Mouse (Mus musculus) B cell, adult 2 months (primary cell): Measurements from ENCODE around the gene Snf8.

Source experiments
- DNase-seq, 2 experiments: peaks; one replicate each; pipeline ENCODE4 v3.0.0; 2022

Snf8 gene

DNA sequence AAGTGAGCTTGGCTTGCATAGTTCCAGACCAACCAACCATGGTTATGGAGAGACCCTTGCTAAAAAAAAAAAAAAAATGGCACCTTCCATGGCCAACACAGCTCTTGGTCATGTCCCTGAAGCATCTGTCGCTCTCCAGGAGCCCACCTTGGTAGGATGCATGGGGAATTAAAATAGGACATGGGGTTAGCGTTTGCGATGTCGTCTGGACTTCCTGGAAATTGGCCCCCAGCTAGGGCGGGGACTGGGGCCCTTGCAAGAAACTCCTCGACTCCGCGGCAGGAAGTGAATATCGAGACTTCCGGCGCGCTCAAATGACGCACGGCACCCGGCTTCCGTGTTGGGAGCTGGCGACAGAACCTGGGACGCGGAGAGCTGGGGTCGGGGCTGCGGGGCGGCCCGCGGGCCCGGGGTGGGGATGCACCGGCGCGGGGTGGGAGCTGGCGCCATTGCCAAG lies at the start of gene Snf8:
Snf8 (plus strand) TSS at position 290 of the 457 bp plus-strand sequence.
- DNase-seq = peak; percentile 97

DNA sequence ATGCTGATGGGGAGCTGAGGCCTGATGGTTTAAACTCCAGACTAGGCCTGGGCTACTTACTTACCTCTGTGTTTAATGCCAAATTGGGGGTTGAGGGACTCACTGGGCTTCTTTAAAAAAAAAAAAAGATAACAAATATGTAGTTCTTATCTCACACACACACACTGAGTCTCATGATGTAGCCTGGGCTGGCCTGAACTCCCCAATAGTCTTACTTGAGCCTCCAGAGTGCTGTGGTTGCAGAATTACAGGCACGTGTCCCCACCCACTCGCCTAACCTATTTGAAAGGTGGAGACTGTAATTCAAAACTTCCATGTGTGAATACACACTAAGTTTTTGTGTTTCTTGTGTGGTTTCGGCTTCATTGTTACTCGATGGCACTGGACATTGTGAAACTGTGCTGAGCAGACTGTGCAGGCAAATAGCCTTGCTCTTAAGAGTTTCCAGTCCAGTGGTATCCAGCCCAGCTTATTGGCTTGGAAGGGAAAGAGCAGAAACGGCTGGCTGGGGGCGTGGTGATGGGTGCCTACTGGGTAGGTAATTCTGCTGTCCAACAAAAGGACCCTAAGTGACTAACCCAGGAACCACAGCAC lies 46.7 kb upstream of the Snf8 start:
- DNase-seq = no peak

DNA sequence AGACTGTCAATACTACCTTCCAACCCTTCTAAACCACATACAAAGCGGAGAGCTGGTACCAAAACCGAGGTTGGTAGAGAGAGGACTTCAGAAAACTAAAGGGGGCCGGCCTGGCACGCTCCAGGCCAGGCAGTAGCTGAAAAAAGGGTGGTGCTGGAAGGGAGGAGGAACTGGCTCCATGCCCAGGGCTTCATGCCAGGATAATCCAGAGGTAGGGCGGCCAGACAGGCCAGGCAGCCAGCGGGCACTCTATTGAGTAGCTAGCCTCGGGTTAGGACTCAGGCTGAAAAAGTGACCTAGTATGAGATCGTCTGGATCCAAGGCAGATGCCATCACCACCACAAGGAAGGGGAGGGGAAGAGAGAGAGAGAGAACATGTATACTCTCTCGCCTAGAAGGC lies 46.2 kb upstream of the Snf8 start:
- no peak for DNase-seq

DNA sequence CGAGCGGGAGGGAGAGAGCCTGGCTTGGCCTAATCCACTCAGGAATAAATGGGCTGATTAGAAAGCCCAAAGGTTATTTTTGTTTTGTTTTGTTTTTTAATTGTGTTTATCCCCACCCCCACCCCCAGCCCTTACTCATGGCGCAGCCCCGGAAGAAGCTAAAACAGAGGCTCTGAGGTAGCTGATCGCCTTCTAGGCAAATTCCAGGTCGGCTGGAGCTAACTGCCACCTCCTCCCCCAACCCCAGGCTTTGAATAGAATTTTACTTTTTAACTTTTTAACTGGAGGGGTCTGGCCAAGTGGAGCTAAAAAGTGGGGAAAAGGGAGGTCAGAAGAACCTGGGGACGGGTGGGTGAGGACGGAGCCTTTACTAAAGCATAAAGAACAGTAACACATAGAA lies 44.8 kb upstream of the Snf8 start:
- no peak for DNase-seq

DNA sequence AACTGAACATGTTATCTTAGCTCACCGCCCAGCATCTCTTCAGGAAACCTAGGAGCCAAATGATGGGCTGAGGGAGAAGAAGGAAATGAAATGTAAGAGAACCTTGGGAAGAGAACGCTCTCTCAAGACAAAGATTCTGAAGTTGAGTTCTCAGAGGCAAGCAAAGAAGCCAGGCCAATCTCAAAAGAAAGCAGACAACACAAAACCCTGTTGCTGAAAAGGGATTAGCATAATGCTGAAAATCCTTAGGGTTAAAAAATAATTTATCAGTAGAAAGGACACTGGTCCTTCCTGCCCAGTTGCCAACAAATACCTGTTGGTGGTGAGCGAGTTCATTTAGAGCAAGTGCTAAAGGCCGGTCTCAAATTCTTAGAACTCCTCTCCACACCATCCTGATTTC lies 44.3 kb upstream of the Snf8 start:
- DNase-seq = no peak

DNA sequence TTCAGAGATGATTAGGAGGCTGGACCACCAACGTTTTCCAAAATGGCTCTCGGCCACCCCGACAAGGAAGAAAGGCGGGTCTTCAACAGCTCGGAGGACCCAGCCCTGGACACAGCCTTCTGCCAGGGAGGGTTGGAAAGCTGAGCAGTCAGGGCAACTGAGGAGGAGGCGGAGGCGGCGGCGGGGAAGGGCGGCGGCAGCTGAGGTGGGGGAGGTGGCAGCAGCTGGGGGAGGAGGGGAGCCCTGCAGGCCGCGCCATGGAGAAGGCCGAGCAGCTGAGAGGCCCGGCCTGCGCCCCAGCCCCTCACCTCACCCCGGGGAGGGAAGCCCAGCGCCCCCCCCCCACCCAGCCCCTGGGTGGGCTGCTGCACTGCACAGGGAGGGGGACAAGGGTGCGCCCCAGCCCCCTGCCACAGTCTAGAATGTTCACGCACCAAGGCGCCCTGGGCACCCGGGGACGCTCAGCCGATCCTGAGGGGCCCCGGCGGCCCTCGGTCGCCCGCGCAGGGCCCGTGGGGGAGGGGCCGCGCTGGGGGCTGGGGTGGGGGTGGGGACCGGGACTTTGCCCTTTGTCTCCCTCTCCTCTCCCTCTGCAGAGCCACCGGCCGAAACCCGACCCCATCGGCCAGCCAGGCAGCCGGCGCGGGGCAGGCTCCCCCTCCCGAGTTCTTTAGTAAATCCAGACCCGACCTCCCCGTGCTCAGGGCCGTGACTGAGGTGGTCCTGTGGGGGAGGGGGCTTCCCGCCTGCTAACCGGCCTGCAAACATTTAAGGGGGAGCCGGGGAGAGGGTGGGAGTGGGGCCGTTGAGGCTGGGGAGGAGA lies 43.6 kb upstream of the Snf8 start:
- DNase-seq = no peak

DNA sequence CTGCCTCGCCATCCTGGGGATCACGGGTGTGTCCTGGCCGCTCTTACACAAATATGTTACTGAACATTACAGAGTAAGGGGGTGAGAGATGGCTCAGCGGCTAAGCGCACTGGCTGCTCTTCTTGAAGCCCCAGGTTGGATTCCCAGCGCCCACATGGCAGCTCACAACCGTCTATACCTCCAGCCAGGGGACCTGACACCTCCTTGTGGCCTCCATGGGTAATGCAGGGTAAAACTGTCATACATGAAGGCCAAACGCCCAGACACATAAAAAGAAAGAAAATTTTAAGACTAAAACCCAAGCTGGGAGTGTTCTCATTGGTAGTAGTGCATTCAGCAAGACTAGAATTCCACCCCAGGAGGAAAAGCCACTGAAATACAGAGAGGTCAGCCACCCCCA lies 40.5 kb upstream of the Snf8 start:
- DNase-seq = no peak

DNA sequence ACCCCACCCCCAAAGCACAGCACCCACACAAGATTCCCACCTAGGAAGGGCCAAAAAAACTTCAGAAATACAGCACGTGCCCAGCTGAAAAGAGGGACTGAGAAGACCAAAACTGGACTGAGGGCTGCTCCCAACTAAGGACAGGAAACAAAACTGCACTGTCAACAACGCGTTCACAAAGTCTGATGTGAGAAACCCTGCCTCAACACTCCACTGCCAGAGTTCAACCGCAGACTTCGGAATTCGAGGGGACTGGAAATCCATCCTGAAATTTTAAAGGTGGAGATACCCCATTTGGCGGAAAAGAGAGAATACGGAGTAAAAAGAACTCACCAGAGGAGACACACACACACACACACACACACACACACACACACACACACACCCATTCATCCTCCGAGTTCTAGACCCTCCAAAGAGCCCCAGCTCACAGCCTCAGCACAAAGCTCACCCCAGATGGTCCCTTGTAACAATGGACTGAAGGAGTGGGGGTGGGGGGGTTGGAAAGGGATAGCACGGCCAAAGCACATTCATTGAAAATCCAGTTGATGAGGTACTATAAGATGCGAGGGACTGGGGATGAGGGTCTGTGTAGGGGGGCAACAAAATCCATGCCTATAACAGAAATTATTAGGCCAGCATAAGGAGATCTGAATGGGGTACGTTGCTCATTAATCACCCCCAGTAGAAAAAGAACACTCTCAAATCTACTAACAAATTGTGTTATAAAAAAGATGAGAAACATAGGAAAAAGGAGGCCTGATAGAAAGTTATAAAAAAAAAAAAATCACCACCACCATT lies 31.4 kb upstream of the Snf8 start:
- DNase-seq = no peak

DNA sequence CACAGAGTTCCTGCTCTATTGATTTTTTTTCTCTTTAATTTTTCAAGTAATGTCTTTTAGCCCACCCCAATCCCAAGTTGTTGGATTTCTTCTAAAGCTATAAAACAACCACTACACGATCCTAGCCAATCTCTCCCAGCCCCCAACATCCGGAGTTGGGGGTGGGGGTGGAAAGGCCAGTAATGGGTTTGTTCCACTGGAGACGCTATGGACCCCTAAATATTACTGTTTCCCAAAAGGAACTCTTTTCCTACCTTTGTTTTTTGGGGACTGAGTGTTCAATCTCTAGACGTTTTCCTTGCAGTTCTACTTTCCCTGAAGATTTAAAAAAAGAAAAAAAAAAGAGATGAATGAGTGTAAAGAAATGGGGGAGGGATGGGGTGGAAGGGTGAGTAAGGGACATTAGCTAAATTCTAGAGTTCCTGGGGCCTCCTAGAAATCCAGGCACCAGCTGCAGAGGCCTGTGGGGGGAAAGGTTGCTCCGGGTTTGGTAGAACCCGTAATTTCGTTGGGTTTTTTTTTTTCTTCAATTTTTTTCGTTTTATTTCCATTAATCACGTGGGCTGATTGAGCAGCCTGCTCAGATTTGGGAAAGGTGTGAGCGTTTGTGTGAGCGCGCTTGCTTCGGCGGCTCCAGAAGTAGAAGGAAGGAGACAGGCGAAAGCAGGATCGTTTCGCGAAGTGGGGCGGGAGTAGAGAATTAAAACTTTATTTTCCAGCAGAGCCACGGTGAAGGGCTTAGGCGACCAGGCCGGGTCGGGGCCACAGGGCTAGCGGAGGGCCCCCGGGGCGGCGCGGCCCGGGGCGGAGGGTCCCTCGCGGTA lies 30.5 kb upstream of the Snf8 start:
- no peak for DNase-seq

DNA sequence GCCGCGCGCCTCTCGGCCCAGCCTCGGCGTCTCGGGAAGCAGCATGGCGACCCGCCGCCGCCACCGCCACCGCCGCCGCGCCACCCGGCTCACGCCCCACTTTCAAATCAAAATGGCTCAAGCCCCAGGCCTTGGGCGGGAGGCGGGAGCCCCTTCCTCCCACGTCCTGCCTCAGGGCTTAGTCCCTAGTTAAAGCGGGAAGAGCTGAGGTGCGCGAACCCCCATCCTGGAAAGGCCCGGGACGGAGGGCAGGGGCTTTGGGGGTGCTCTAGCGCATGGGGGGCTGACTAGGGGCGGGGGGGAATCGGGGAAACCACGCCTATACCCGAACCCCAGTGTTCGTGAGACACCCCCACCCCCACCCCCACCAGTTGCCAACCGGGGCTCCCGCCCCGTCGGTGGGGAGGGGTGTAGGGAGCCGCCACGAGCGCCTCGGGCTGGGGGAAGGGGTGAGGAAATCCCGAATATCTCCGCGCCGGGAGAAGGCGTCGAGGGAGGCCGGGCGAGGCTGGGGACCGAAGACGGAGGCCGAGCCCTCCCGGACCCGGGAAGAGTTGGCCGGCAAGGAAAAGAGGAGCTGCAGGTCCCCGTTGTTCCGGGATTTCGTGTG lies 29.8 kb upstream of the Snf8 start:
- peak; percentile 43 to 57 for DNase-seq

DNA sequence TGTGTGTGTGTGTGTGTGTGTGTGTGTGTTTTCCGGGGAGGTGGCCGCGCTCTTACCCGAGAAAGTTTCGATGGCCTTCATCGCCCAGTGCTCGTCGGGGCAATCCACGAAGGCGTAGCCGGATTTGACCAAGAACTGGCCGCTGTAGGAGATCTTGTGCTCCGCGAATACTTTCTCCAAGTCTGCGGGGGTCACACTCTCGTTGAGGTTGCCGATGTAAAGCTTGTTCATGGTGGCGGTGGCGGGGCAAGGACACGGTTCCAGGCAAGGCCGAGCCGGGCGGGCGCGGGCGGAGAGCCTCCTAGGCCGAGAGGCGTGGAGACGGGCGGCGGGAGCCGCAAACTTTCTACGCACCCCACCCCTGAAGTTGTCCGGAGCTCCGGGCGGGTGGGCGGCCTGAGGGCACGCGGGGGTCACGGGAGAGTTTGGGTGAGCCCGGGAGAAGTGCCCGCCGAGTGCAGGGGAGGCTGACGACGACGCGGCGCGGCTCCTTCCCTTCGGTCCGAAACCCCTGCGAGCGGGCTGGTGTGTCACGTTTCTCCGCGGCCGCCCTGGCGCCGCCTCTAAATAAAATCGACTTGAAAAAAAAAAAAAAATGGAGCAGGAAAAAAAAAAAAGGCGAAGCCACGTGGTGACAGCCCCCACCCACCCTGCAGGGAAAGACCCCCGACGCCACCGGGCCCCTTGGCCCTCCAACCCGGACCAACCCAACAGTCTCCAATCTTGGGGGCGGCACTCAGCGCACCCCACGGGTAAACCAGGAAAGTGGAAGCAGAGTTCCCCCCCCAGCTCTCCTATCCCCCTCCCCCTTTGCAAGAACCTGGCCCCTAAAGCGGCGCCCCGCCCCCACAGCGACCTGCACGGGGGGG lies 29.0 kb upstream of the Snf8 start, which contains the start of gene Igf2bp1:
Igf2bp1 (minus strand) TSS at position 538 of the 869 bp plus-strand sequence.
- DNase-seq = peak; percentile 51 to 63

DNA sequence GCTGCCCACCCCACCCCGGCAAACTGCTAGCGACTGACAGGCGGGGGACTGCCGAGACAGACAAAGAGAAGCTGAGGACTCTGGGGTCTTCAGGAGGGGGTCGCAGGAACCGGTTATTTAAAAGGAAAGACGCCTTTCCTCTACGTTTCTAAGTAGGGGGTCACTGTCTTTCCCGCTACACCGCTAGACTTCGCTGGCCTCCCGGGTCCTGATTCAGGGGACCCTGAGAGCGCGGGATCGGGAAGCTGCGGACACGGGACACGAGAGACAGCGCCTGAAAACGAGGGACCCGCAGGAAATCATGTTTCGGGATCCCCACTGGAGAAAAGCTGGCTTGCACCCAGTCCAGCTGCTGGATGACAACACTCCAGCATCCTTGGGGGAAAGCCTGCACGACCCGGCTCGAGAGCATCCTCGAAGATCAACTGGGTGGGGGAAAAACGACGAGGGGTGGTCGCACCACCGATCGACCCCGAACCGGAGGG lies 28.3 kb upstream of the Snf8 start:
- peak; percentile 27 to 38 for DNase-seq

DNA sequence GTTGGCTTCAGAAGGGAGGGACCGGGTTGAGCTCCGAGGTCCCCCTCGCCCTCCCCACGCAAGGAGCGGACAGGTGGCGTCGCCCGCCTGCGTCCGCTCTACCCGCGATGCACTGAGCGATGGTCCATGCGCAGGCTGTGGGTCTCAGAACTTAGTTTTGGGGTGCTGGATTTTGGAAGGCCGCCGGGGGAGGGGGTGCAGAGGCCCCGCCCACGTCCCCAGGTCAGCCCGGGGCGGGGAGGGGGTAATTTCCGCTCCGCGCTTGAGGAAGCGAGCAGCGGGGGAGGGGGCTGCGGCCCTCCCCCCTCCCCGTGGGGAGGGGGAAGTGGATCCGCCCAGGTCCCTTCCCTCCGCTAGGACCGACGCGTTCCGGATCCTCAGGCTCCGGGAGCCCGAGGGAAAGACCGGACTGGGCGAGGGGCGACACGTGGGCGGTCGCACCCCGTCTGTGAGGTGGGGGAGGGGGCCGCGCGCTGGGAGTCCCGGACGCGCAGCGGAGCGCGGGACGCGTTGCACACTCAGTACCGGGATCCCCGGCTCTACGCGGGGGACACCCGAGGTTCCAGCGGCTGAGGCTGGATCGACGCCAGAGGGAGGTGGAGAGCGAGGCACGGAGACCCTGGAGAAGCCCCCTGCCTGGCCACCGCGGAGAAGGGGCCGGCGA lies 27.7 kb upstream of the Snf8 start:
- DNase-seq = peak; percentile 25 to 27

DNA sequence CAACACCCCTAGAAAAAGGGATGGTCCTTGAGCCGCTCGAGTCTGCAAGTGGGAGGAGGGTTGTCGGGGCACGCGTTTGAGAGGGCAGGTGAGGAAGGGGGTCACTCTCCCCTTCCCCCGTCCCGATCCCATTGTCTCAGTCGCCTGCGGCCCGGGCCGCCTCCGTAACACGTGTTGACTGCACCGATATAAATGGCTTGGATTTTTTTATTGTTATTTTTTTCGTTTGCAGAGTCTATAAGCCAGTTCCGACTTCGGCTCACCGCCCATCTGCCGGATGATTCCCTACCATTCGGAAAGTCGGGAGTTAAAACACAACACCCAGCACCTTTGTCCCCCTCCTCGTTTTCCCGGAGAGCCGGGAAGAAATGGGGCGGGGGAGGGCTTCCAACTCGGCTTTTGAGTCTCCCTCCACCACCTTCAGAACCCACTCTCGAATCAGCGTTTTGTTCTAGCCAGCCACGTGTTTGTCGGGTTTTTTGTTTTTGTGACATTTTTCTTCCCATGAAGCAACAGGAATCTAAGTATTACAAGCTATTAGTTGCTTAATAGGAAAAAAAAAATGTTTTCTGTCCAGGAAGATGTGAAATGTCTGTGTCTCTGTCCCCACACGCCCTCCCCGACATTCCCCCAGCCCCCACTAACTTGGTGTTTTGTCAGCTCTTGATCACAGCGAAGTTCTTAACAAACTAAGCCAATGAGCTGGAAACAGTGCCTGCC lies 27.0 kb upstream of the Snf8 start:
- peak; percentile 32 to 43 for DNase-seq

DNA sequence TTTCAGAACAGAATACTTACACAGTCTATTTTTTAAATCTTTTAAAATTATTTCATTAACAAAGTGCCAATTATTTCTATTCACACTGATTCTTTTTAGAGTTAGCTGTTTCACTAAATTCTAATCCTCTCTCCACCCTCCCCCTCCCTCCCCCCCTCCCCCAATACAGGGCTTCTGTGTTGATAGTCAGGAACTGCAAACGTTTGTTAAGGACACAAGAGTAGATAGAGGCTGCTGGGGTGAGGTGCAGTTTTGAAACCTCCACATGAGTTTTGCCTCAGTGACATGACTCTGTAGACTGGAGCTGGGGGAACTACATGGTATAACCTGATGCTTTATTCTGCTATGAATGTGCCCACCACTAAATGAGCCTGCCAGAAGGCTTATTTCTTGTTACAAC lies 25.9 kb upstream of the Snf8 start:
- DNase-seq = no peak

DNA sequence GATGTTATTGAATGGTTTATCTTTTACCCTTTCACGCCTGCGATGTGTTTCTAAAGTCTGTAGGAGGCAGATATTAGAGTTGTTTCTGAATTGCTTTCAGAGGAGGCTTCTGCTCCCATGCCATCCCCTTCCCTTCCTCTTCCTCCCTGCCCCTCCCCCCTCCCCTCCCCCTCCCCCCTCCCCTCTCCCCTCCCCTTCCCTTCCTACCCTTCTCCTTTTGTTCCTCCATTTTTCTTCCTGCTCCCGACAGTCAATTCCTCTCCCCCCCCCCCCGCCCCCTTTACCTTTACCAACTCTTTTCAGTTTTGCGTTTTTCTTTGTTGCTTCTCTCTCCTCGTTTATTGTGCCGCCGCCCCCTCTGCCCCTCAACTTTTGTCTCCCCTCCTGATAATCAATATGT lies 22.7 kb upstream of the Snf8 start:
- DNase-seq = no peak

DNA sequence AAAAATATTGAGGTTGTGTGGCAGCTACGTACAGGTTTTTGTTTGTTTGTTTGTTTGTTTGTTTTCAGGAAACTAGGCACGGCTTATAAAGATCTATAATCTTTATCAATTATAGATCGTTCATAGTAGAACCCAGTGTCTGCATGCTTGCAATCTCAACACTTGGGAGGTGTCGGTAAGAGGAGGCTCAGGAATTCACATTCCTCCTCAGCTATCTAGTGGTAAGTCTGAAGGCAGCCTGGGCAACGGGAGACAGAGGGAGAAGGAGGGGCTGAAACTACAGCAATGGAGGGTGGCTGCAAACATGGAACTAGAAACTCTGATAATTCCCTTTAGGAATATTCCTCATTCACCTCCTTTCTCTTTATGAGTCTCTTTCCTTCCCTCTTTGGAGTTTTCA lies 19.3 kb upstream of the Snf8 start:
- DNase-seq = no peak

DNA sequence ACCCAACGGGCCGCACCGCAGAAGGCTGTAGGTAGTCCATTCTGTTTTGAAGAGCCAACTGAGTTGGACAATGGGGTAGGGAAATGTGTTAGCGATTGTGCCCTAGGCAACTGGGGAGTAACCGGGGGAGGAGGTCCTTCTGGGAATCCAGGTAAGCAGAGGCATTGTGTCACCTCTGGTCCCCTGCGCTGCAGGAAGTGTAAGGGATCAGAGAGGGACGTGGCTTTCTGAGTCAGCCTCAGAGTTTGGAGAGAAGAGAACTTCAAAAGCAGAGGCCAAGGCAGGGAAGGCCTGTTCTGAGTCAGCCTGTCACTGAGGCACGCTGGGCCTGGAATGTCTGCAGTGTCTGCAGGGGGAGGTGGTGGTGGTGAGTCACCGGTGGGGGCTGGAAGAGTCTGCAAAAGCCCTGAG lies 16.7 kb upstream of the Snf8 start:
- no peak for DNase-seq

DNA sequence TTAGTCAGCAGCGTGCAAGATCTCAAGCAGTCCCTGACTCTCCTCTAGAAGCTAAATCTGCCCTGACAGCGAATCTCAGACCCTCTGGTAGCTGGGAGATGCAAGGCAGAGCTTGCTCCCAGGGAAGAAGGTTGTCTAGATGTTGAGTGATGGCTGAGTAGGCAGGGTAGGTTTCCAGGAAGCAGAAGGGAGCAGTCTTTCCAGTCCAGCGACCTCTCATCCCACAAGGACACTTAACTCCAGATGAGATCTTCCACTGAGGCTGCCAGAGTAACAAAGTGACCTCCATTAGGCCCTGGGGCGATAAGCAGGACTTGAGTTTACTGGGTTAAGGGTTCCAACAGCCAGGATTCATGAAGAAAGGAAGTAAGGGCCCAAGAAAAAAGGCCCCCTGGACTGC lies 14.1 kb upstream of the Snf8 start:
- DNase-seq = no peak

DNA sequence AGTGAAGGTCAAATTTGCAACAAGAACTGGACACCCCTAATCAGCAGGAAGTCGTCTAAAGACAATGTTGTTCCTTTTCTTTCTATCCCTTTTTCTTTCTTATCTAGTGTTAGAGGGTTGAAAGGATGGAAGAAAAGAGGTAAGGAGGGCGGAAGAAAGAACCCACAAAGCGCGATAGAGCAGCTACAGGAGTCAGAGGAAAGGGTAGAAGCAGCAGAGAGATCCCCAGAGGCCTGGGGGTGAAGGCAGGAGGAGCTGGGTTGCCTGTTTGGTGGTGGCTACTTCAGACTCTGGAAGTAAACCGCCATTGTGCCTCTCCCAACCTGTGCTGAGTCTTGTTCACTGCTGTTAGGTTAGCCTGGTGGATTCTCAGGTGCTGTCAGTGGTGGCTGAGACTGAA lies 6.6 kb upstream of the Snf8 start:
- DNase-seq = no peak
